Mouse (Mus musculus): Measurements from ENCODE around the gene Tmem9b. TPM values are rescaled to one million over a fixed set of nuclear protein-coding genes. Genes with fewer than 3 reads are reported as not detected.

Tmem9b gene
- polyA plus RNA-seq, 1 experiment from 2014 or later: 50.4 TPM

GRCm38 (mm10) chr7:109787860-109788259 is 35.2 kb upstream of the Tmem9b start:
- no peaks in the 10 kb centered on the region for H3K9me3 ChIP-seq (ENCODE audit: low read depth, low read length)
- DNase-seq (no peak), ATAC-seq (ENCODE audit: insufficient read depth) (no peak)
- peaks cover 13% of the 10 kb centered on the region for H3K27me3 ChIP-seq (ENCODE audit: insufficient read depth, low read length)
- H3K4me1 ChIP-seq (ENCODE audit: insufficient read depth): no peaks in the 10 kb centered on the region
- H3K4me3 ChIP-seq (ENCODE audit: low read depth, low read length): no peak overlapping the region
- H3K27ac ChIP-seq (ENCODE audit: low read depth): no peak overlapping the region
- WGBS: 76% methylated on average over 2 of the region's 2 CpGs
- no peak overlapping the region for H3K4me2 ChIP-seq
- H3K36me3 ChIP-seq (ENCODE audit: insufficient read depth): no peaks in the 10 kb centered on the region
- TF ChIP-seq CTCF (IDR thresholded peaks at IDR 0.05; ENCODE audit: low read depth): no peak
- no peak overlapping the region for H3K9ac ChIP-seq

DNA sequence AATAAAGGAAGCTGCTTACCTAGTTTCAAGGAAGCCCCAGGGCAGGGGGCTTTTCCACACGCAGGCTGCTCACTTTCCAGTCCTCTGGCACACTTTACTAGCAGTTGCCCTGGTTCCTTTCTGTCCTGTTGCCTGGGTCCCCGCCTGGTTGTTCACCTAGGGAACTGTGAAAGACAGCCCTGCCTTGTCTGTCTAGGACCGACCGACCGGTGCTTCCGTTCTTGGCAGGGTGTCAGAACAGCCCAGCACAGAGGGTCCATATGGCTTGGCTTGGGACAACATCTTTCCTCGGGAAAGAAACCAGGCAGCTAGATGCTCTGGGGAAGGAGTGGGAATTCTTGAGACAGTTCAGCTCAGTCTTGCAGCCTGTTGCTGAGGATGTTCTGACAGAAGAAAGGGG is 30.6 kb upstream of the Tmem9b start:
- Histone ChIP-seq H3K9ac (no peak overlapping the region), H3K27me3 (ENCODE audit: insufficient read depth, low read length) (peaks cover 54% of the 10 kb centered on the region), H3K9me3 (ENCODE audit: low read depth, low read length) (no peaks in the 10 kb centered on the region), H3K4me2 (no peak overlapping the region), H3K36me3 (ENCODE audit: insufficient read depth) (no peaks in the 10 kb centered on the region), H3K27ac (ENCODE audit: low read depth) (no peak overlapping the region), H3K4me1 (ENCODE audit: insufficient read depth) (peaks cover 8% of the 10 kb centered on the region; the same call in 1 of the 2 replicates), H3K4me3 (ENCODE audit: low read depth, low read length) (no peak overlapping the region)
- TF ChIP-seq CTCF (IDR thresholded peaks at IDR 0.05; ENCODE audit: low read depth): no peak
- WGBS: 28% methylated on average over 7 of the region's 7 CpGs
- no peak for ATAC-seq (ENCODE audit: insufficient read depth)
- DNase-seq: peak; percentile 28

DNA sequence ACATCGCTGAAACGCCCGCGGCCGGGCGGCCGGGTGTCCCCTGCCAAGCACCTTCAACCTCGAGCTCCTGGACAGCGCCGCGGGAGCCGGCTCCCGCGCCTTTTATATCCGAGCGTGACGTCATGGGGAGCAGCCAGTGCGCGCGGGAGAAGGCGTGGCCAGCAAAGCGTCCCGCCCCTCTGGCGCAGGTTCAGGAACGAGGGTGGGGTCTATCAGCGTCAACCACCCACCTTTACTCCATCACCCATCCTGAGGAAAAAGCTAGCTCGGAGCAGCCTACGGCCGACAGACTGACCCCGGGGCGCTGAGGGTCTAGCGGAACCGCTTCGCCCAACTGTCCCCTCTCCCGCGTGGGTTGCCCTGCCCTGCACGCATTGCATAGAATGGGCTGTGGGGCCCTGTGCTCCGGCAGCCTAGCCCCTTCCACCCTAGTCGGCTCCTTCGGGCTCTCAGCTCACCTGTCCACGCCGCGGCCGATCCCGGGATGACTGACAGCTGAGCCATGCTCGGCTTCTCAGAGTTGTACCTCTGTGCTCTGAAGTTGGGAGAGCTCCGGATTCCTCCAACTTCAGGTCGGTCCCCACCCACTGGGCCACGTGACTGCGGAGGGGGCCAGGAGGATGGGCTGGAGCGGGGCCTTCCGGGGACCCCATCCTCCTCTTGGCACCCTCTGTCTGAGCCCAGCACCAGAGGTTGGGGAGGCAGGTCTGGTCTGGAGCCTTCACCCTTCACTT is 29.0 kb upstream of the Tmem9b start, which contains the start of gene Nrip3:
Nrip3 (minus strand) TSS at position 556 of the 734 bp plus-strand sequence.
- TF ChIP-seq CTCF (IDR thresholded peaks at IDR 0.05; ENCODE audit: low read depth): no peak
- under 1% methylated on average over 52 of the region's 52 CpGs for WGBS
- Histone ChIP-seq H3K9me3 (ENCODE audit: low read depth, low read length) (no peaks in the 10 kb centered on the region), H3K4me1 (ENCODE audit: insufficient read depth) (peaks cover 8% of the 10 kb centered on the region; the same call in 1 of the 2 replicates), H3K27ac (ENCODE audit: low read depth) (no peak within 1 kb of the TSS), H3K4me3 (ENCODE audit: low read depth, low read length) (peak within 1 kb of the TSS; percentile 47), H3K27me3 (ENCODE audit: insufficient read depth, low read length) (peaks cover 54% of the 10 kb centered on the region), H3K4me2 (peak within 1 kb of the TSS; percentile 87), H3K9ac (peak within 1 kb of the TSS; percentile 20; the same call in 1 of the 2 replicates), H3K36me3 (ENCODE audit: insufficient read depth) (no peaks in the 10 kb centered on the region)
- DNase-seq (peak; percentile 85), ATAC-seq (ENCODE audit: insufficient read depth) (peak; percentile 76)

- no peak for TF ChIP-seq CTCF (IDR thresholded peaks at IDR 0.05; ENCODE audit: low read depth)
- WGBS: under 1% methylated on average over 24 of the region's 24 CpGs
- H3K27me3 ChIP-seq (ENCODE audit: insufficient read depth, low read length): peaks cover 54% of the 10 kb centered on the region
- H3K9ac ChIP-seq: peak overlapping the region; percentile 20; the same call in 1 of the 2 replicates
- DNase-seq (no peak), ATAC-seq (ENCODE audit: insufficient read depth) (peak; percentile 62; the same call in 1 of the 2 replicates)
- peak overlapping the region; percentile 47 for H3K4me3 ChIP-seq (ENCODE audit: low read depth, low read length)
- peaks cover 8% of the 10 kb centered on the region; the same call in 1 of the 2 replicates for H3K4me1 ChIP-seq (ENCODE audit: insufficient read depth)
- H3K9me3 ChIP-seq (ENCODE audit: low read depth, low read length): no peaks in the 10 kb centered on the region
- H3K4me2 ChIP-seq: peak overlapping the region; percentile 87
- H3K36me3 ChIP-seq (ENCODE audit: insufficient read depth): no peaks in the 10 kb centered on the region
- no peak overlapping the region for H3K27ac ChIP-seq (ENCODE audit: low read depth)
Measured at GRCm38 (mm10) chr7:109781087-109781469, 28.4 kb upstream of the Tmem9b start.

DNA sequence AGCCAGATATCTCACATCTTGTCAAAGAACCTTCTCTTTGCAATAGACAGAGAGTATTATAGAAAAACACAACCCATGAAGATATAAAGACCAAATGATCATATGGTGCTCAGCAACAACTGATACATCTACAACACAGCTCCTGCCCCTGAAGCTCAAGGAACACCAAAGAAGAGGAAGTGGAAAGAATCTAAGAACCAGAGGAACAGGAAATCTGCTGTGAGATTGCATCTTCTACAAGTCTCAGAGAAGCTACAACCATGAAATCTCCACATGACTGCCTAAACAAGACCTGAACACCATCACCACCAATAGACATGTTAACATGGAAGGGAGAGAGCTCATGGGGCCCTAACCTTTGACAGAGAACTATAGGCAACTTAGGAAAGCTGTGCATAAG is 19.6 kb upstream of the Tmem9b start:
- no peaks in the 10 kb centered on the region for H3K4me1 ChIP-seq (ENCODE audit: insufficient read depth)
- ATAC-seq (ENCODE audit: insufficient read depth): no peak
- no peaks in the 10 kb centered on the region for H3K36me3 ChIP-seq (ENCODE audit: insufficient read depth)
- H3K9me3 ChIP-seq (ENCODE audit: low read depth, low read length): no peaks in the 10 kb centered on the region
- H3K4me2 ChIP-seq: no peak overlapping the region
- H3K27me3 ChIP-seq (ENCODE audit: insufficient read depth, low read length): no peaks in the 10 kb centered on the region
- TF ChIP-seq CTCF (IDR thresholded peaks at IDR 0.05; ENCODE audit: low read depth): no peak
- H3K9ac ChIP-seq: no peak overlapping the region
- H3K27ac ChIP-seq (ENCODE audit: low read depth): no peak overlapping the region
- DNase-seq: no peak
- no peak overlapping the region for H3K4me3 ChIP-seq (ENCODE audit: low read depth, low read length)

- Histone ChIP-seq H3K27ac (ENCODE audit: low read depth) (no peak overlapping the region), H3K36me3 (ENCODE audit: insufficient read depth) (no peaks in the 10 kb centered on the region), H3K4me2 (no peak overlapping the region), H3K27me3 (ENCODE audit: insufficient read depth, low read length) (no peaks in the 10 kb centered on the region), H3K4me1 (ENCODE audit: insufficient read depth) (no peaks in the 10 kb centered on the region), H3K9me3 (ENCODE audit: low read depth, low read length) (no peaks in the 10 kb centered on the region), H3K9ac (no peak overlapping the region), H3K4me3 (ENCODE audit: low read depth, low read length) (no peak overlapping the region)
- no peak for DNase-seq
- 38% methylated on average over 2 of the region's 2 CpGs for WGBS
- no peak for ATAC-seq (ENCODE audit: insufficient read depth)
- TF ChIP-seq CTCF (IDR thresholded peaks at IDR 0.05; ENCODE audit: low read depth): no peak
Measured at GRCm38 (mm10) chr7:109768699-109769383, 16.2 kb upstream of the Tmem9b start.
